Mouse (Mus musculus): ENCODE data around the gene Mitf. TPM values are rescaled to one million over a fixed set of nuclear protein-coding genes. Genes with fewer than 3 reads are reported as not detected.

The Mitf gene
- polyA plus RNA-seq, 1 experiment from 2014 or later: 24.4 TPM

GRCm38 (mm10) chr6:97828822-97829719 is 22.2 kb downstream of the Mitf start:
- Histone ChIP-seq H3K9ac (ENCODE audit: low read depth, low read length) (no peak overlapping the region), H3K4me1 (ENCODE audit: control insufficient read depth, insufficient read depth, low read length) (peaks cover 14% of the 10 kb centered on the region), H3K27ac (ENCODE audit: low read depth, low read length) (no peak overlapping the region), H3K4me3 (ENCODE audit: low read depth, low read length) (no peak overlapping the region), H3K9me3 (replicated peaks; ENCODE audit: control insufficient read depth, low read length) (no peaks in the 10 kb centered on the region), H3K4me2 (no peak overlapping the region), H3K27me3 (ENCODE audit: control insufficient read depth, insufficient read depth, low read length) (no peaks in the 10 kb centered on the region), H3K36me3 (ENCODE audit: control insufficient read depth, insufficient read depth, low read length) (no peaks in the 10 kb centered on the region)
- no peak for ATAC-seq (replicated peaks; ENCODE audit: insufficient number of reproducible peaks, low FRiP score, low TSS enrichment)
- WGBS (ENCODE audit: insufficient replicate concordance): 50% methylated on average over 13 of the region's 13 CpGs

- H3K36me3 ChIP-seq (ENCODE audit: control insufficient read depth, insufficient read depth, low read length): no peaks in the 10 kb centered on the region
- 88% methylated on average over 4 of the region's 4 CpGs for WGBS (ENCODE audit: insufficient replicate concordance)
Measured at GRCm38 (mm10) chr6:97832501-97832900, 25.6 kb downstream of the Mitf start.

GRCm38 (mm10) chr6:97836176-97836575 is 29.3 kb downstream of the Mitf start:
- Histone ChIP-seq H3K4me3 (ENCODE audit: low read depth, low read length) (no peak overlapping the region), H3K9ac (ENCODE audit: low read depth, low read length) (no peak overlapping the region), H3K4me2 (no peak overlapping the region), H3K4me1 (ENCODE audit: control insufficient read depth, insufficient read depth, low read length) (no peaks in the 10 kb centered on the region), H3K9me3 (replicated peaks; ENCODE audit: control insufficient read depth, low read length) (no peaks in the 10 kb centered on the region), H3K27me3 (ENCODE audit: control insufficient read depth, insufficient read depth, low read length) (no peaks in the 10 kb centered on the region), H3K27ac (ENCODE audit: low read depth, low read length) (no peak overlapping the region), H3K36me3 (ENCODE audit: control insufficient read depth, insufficient read depth, low read length) (no peaks in the 10 kb centered on the region)
- 47% methylated on average over 7 of the region's 7 CpGs for WGBS (ENCODE audit: insufficient replicate concordance)
- ATAC-seq (replicated peaks; ENCODE audit: insufficient number of reproducible peaks, low FRiP score, low TSS enrichment): no peak

More at GRCm38 (mm10) chr6:97832501-97832900, 25.6 kb downstream of the Mitf start:
- Histone ChIP-seq H3K9ac (ENCODE audit: low read depth, low read length) (no peak overlapping the region), H3K4me1 (ENCODE audit: control insufficient read depth, insufficient read depth, low read length) (peaks cover 14% of the 10 kb centered on the region), H3K4me2 (no peak overlapping the region), H3K27me3 (ENCODE audit: control insufficient read depth, insufficient read depth, low read length) (no peaks in the 10 kb centered on the region), H3K4me3 (ENCODE audit: low read depth, low read length) (no peak overlapping the region), H3K27ac (ENCODE audit: low read depth, low read length) (no peak overlapping the region), H3K9me3 (replicated peaks; ENCODE audit: control insufficient read depth, low read length) (no peaks in the 10 kb centered on the region)
- ATAC-seq (replicated peaks; ENCODE audit: insufficient number of reproducible peaks, low FRiP score, low TSS enrichment): no peak

GRCm38 (mm10) chr6:97837711-97838110 is 30.9 kb downstream of the Mitf start:
- Histone ChIP-seq H3K4me3 (ENCODE audit: low read depth, low read length) (no peak overlapping the region), H3K36me3 (ENCODE audit: control insufficient read depth, insufficient read depth, low read length) (no peaks in the 10 kb centered on the region), H3K27me3 (ENCODE audit: control insufficient read depth, insufficient read depth, low read length) (no peaks in the 10 kb centered on the region), H3K4me2 (no peak overlapping the region), H3K4me1 (ENCODE audit: control insufficient read depth, insufficient read depth, low read length) (no peaks in the 10 kb centered on the region), H3K9ac (ENCODE audit: low read depth, low read length) (no peak overlapping the region), H3K9me3 (replicated peaks; ENCODE audit: control insufficient read depth, low read length) (no peaks in the 10 kb centered on the region), H3K27ac (ENCODE audit: low read depth, low read length) (no peak overlapping the region)
- no peak for ATAC-seq (replicated peaks; ENCODE audit: insufficient number of reproducible peaks, low FRiP score, low TSS enrichment)

- ATAC-seq (replicated peaks; ENCODE audit: insufficient number of reproducible peaks, low FRiP score, low TSS enrichment): no peak
- H3K4me2 ChIP-seq: no peak overlapping the region
Measured at GRCm38 (mm10) chr6:97839568-97839967, 32.7 kb downstream of the Mitf start.

GRCm38 (mm10) chr6:97844112-97844511 is 37.3 kb downstream of the Mitf start:
- H3K9ac ChIP-seq (ENCODE audit: low read depth, low read length): no peak overlapping the region
- H3K4me2 ChIP-seq: no peak overlapping the region
- H3K9me3 ChIP-seq (replicated peaks; ENCODE audit: control insufficient read depth, low read length): no peaks in the 10 kb centered on the region
- H3K36me3 ChIP-seq (ENCODE audit: control insufficient read depth, insufficient read depth, low read length): no peaks in the 10 kb centered on the region
- no peaks in the 10 kb centered on the region for H3K27me3 ChIP-seq (ENCODE audit: control insufficient read depth, insufficient read depth, low read length)
- no peak overlapping the region for H3K27ac ChIP-seq (ENCODE audit: low read depth, low read length)
- peaks cover 7% of the 10 kb centered on the region for H3K4me1 ChIP-seq (ENCODE audit: control insufficient read depth, insufficient read depth, low read length)
- ATAC-seq (replicated peaks; ENCODE audit: insufficient number of reproducible peaks, low FRiP score, low TSS enrichment): no peak
- 78% methylated on average over 3 of the region's 3 CpGs for WGBS (ENCODE audit: insufficient replicate concordance)
- no peak overlapping the region for H3K4me3 ChIP-seq (ENCODE audit: low read depth, low read length)

More at GRCm38 (mm10) chr6:97839568-97839967, 32.7 kb downstream of the Mitf start:
- Histone ChIP-seq H3K9me3 (replicated peaks; ENCODE audit: control insufficient read depth, low read length) (no peaks in the 10 kb centered on the region), H3K9ac (ENCODE audit: low read depth, low read length) (no peak overlapping the region), H3K36me3 (ENCODE audit: control insufficient read depth, insufficient read depth, low read length) (no peaks in the 10 kb centered on the region), H3K27ac (ENCODE audit: low read depth, low read length) (no peak overlapping the region), H3K27me3 (ENCODE audit: control insufficient read depth, insufficient read depth, low read length) (no peaks in the 10 kb centered on the region), H3K4me1 (ENCODE audit: control insufficient read depth, insufficient read depth, low read length) (no peaks in the 10 kb centered on the region), H3K4me3 (ENCODE audit: low read depth, low read length) (no peak overlapping the region)

GRCm38 (mm10) chr6:97848191-97848857 is 41.5 kb downstream of the Mitf start:
- Histone ChIP-seq H3K9ac (ENCODE audit: low read depth, low read length) (peak overlapping the region; percentile 35; the same call in 1 of the 2 replicates), H3K27me3 (ENCODE audit: control insufficient read depth, insufficient read depth, low read length) (no peaks in the 10 kb centered on the region), H3K4me3 (ENCODE audit: low read depth, low read length) (no peak overlapping the region), H3K9me3 (replicated peaks; ENCODE audit: control insufficient read depth, low read length) (no peaks in the 10 kb centered on the region), H3K4me2 (no peak overlapping the region), H3K4me1 (ENCODE audit: control insufficient read depth, insufficient read depth, low read length) (peaks cover 7% of the 10 kb centered on the region), H3K36me3 (ENCODE audit: control insufficient read depth, insufficient read depth, low read length) (no peaks in the 10 kb centered on the region), H3K27ac (ENCODE audit: low read depth, low read length) (peak overlapping the region; percentile 43; the same call in 1 of the 2 replicates)
- WGBS (ENCODE audit: insufficient replicate concordance): 47% methylated on average over 9 of the region's 9 CpGs
- ATAC-seq (replicated peaks; ENCODE audit: insufficient number of reproducible peaks, low FRiP score, low TSS enrichment): no peak

GRCm38 (mm10) chr6:97854236-97854635 is 47.4 kb downstream of the Mitf start:
- H3K27ac ChIP-seq (ENCODE audit: low read depth, low read length): no peak overlapping the region
- H3K36me3 ChIP-seq (ENCODE audit: control insufficient read depth, insufficient read depth, low read length): no peaks in the 10 kb centered on the region
- H3K27me3 ChIP-seq (ENCODE audit: control insufficient read depth, insufficient read depth, low read length): no peaks in the 10 kb centered on the region
- whole genome bisulfite sequencing (ENCODE audit: insufficient replicate concordance): 83% methylated on average over 2 of the region's 2 CpGs
- H3K4me1 ChIP-seq (ENCODE audit: control insufficient read depth, insufficient read depth, low read length): no peaks in the 10 kb centered on the region
- H3K4me2 ChIP-seq: no peak overlapping the region
- no peak overlapping the region for H3K9ac ChIP-seq (ENCODE audit: low read depth, low read length)
- no peaks in the 10 kb centered on the region for H3K9me3 ChIP-seq (replicated peaks; ENCODE audit: control insufficient read depth, low read length)
- H3K4me3 ChIP-seq (ENCODE audit: low read depth, low read length): no peak overlapping the region
- ATAC-seq (replicated peaks; ENCODE audit: insufficient number of reproducible peaks, low FRiP score, low TSS enrichment): no peak

All from heart, embryonic 11.5 days (tissue).